Mouse (Mus musculus): ENCODE data around the gene Mgat3. TPM values are rescaled to one million over a fixed set of nuclear protein-coding genes. Genes with fewer than 3 reads are reported as not detected.

Gene Mgat3
- polyA plus RNA-seq, 1 experiment from 2014 or later = 9.9 TPM

DNA sequence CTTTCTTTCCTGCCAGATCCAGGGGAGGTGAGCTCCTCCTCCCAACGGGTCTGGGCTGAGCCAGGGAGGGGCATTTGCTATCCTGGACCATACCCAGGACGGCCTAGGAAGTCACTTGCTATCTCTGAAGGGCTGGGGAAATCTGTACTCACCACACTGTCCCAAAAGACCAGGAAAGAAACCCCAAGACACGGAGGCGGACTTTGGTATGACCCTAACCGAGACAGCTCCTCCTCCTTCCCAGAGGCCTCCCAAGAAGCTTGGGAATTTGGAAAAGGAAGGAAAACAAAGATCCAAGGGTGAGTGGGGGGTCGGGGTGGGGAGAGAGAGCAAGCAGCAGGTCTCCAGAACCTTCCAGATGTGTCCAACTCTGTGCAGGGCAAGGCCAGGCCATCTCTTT, 1.7 kb upstream of the Mgat3 start:
- Histone ChIP-seq H3K4me1 (ENCODE audit: control insufficient read depth, insufficient read depth, low read length) (peaks cover 8% of the 10 kb centered on the region), H3K9ac (replicated peaks; ENCODE audit: low read length) (no peak overlapping the region), H3K4me3 (ENCODE audit: low read depth, low read length) (no peak overlapping the region)

DNA sequence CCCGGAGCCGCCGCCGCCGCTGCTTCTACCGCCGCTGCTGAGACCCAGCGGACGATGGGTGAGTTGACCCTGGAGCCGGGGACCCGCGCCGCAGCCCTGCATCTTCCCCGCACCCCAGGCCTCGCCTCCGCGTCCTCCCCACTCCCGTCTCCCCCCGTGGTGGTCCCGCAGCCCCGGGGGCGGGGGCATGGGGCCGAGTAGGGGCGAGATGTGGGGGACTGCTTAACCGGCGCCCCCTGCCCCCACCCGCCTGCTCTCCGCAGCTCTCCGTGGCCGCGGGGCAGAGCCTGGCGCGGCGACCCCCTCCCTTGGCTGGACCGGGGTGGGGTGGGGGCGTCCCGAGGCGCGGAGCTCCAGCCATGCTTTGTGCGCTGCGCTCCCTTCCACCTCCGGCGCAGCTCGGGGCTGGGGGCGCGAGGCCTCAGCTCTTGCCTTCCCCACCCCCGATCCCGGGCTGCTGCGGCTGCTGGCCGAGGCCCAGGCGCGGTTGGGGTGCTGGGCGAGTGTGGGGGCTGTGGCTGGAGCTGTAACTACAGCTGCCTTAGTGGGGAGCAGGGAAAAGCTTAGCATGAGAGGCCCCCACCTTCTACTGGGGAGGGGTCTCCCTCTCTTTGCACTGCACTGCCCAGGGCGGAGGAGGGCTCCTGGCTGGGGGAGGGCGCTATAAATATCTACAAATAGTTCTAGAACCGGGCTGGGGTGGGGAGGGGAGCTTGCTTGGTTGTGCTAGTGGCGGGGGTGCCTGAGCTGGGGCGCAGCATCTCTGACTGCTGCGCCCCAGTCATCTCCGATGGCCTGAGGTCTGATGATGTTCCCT, 468 bp downstream of the Mgat3 start:
- ATAC-seq (replicated peaks; ENCODE audit: insufficient number of reproducible peaks, low FRiP score, low TSS enrichment, low read depth) = peak; percentile 41; the same call in 1 of the 2 replicates
- H3K4me2 ChIP-seq (ENCODE audit: low read depth, low read length) = peak overlapping the region; percentile 81
- peak; percentile 60 for DNase-seq (ENCODE audit: low spot score)
- H3K4me3 ChIP-seq (ENCODE audit: low read depth, low read length) = peak overlapping the region; percentile 97
- no peaks in the 10 kb centered on the region for H3K36me3 ChIP-seq (replicated peaks; ENCODE audit: control insufficient read depth, insufficient read depth, low read depth, low read length)
- H3K4me1 ChIP-seq (ENCODE audit: control insufficient read depth, insufficient read depth, low read length) = peaks cover 8% of the 10 kb centered on the region
- under 1% methylated on average over 43 of the region's 60 CpGs for WGBS
- H3K27me3 ChIP-seq (ENCODE audit: control insufficient read depth, insufficient read depth, low read length) = no peaks in the 10 kb centered on the region
- H3K9ac ChIP-seq (replicated peaks; ENCODE audit: low read length) = peak overlapping the region; percentile 97
- no peaks in the 10 kb centered on the region for H3K9me3 ChIP-seq (replicated peaks; ENCODE audit: control insufficient read depth, low read length)
- H3K27ac ChIP-seq (replicated peaks; ENCODE audit: low read depth, low read length) = peak overlapping the region; percentile 86

More for the DNA sequence above, 1.7 kb upstream of the Mgat3 start:
- DNase-seq (ENCODE audit: low spot score) (peak; percentile 20), ATAC-seq (replicated peaks; ENCODE audit: insufficient number of reproducible peaks, low FRiP score, low TSS enrichment, low read depth) (no peak)
- 19% methylated on average over 6 of the region's 6 CpGs for WGBS
- Histone ChIP-seq H3K36me3 (replicated peaks; ENCODE audit: control insufficient read depth, insufficient read depth, low read depth, low read length) (no peaks in the 10 kb centered on the region), H3K27me3 (ENCODE audit: control insufficient read depth, insufficient read depth, low read length) (no peaks in the 10 kb centered on the region), H3K27ac (replicated peaks; ENCODE audit: low read depth, low read length) (no peak overlapping the region), H3K9me3 (replicated peaks; ENCODE audit: control insufficient read depth, low read length) (no peaks in the 10 kb centered on the region), H3K4me2 (ENCODE audit: low read depth, low read length) (no peak overlapping the region)

DNA sequence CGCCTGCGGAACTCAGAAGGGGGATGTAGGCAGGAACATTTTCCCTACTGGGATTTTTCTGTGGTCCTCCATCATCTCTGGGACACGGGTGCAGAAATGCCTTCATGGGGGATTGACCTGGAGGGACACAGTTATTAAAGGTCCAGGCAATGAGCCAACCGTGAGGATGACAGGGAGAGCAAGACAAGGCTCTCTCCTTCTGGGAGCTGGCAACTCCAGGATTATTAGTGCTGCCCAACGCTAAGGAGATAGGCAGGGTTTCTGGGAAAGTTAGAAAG, 1.0 kb downstream of the Mgat3 start:
- WGBS = under 1% methylated on average over 5 of the region's 5 CpGs
- H3K27me3 ChIP-seq (ENCODE audit: control insufficient read depth, insufficient read depth, low read length) = no peaks in the 10 kb centered on the region
- H3K4me3 ChIP-seq (ENCODE audit: low read depth, low read length) = peak overlapping the region; percentile 97
- no peak for DNase-seq (ENCODE audit: low spot score)
- H3K27ac ChIP-seq (replicated peaks; ENCODE audit: low read depth, low read length) = no peak overlapping the region
- H3K9ac ChIP-seq (replicated peaks; ENCODE audit: low read length) = peak overlapping the region; percentile 97
- peaks cover 8% of the 10 kb centered on the region for H3K4me1 ChIP-seq (ENCODE audit: control insufficient read depth, insufficient read depth, low read length)
- no peak for ATAC-seq (replicated peaks; ENCODE audit: insufficient number of reproducible peaks, low FRiP score, low TSS enrichment, low read depth)
- no peaks in the 10 kb centered on the region for H3K9me3 ChIP-seq (replicated peaks; ENCODE audit: control insufficient read depth, low read length)
- no peaks in the 10 kb centered on the region for H3K36me3 ChIP-seq (replicated peaks; ENCODE audit: control insufficient read depth, insufficient read depth, low read depth, low read length)
- H3K4me2 ChIP-seq (ENCODE audit: low read depth, low read length) = peak overlapping the region; percentile 81

DNA sequence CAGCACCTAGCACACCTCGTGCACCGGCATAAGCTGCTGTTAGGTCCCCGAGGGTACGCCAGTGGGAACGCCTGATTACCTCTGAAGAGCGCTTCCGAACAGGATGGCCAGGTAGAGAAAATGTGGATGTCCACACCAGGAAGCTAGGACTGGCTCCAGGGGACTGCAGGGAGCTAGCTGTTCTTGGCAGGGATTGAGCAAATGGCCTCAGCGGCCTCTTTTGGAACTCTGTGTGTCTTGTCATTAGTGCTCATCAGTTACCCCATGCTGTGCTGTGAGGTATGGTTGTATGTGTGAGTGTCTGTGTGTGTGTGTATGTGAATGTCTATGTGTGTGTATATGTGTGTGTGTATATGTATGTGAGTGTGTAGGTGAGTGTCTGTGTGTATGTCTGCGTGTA, 1.8 kb downstream of the Mgat3 start:
- 80% methylated on average over 9 of the region's 9 CpGs for WGBS
- ATAC-seq (replicated peaks; ENCODE audit: insufficient number of reproducible peaks, low FRiP score, low TSS enrichment, low read depth) (no peak), DNase-seq (ENCODE audit: low spot score) (no peak)
- Histone ChIP-seq H3K9me3 (replicated peaks; ENCODE audit: control insufficient read depth, low read length) (no peaks in the 10 kb centered on the region), H3K27ac (replicated peaks; ENCODE audit: low read depth, low read length) (no peak overlapping the region), H3K36me3 (replicated peaks; ENCODE audit: control insufficient read depth, insufficient read depth, low read depth, low read length) (no peaks in the 10 kb centered on the region), H3K4me3 (ENCODE audit: low read depth, low read length) (peak overlapping the region; percentile 97; the same call in 1 of the 2 replicates), H3K9ac (replicated peaks; ENCODE audit: low read length) (0 out of 2 replicates have a peak overlapping the region, but pooled peaks have one; percentile 97), H3K27me3 (ENCODE audit: control insufficient read depth, insufficient read depth, low read length) (no peaks in the 10 kb centered on the region), H3K4me1 (ENCODE audit: control insufficient read depth, insufficient read depth, low read length) (peaks cover 8% of the 10 kb centered on the region), H3K4me2 (ENCODE audit: low read depth, low read length) (peak overlapping the region; percentile 7; the same call in 1 of the 2 replicates)

DNA sequence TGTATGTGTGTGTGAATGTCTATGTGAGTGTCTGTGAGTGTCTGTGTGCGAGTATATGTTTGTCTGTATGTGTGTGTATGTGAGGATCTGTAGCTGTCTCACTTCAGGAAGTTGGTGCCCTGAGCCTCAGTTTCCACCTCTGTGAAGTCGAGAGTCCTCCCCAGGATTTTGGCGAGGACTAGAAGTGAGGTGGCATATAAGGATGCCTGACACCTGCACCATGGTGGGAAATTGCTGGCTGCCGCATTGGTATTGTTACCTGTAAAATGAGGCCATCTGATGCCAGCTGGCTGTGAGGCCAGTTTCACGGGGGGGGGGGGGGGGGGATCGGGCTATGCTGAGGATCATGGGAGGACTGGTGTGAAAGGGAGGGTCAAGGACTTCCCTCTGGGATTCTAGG, 2.2 kb downstream of the Mgat3 start:
- Histone ChIP-seq H3K4me1 (ENCODE audit: control insufficient read depth, insufficient read depth, low read length) (peaks cover 8% of the 10 kb centered on the region), H3K27me3 (ENCODE audit: control insufficient read depth, insufficient read depth, low read length) (no peaks in the 10 kb centered on the region), H3K4me3 (ENCODE audit: low read depth, low read length) (no peak overlapping the region), H3K27ac (replicated peaks; ENCODE audit: low read depth, low read length) (no peak overlapping the region), H3K9me3 (replicated peaks; ENCODE audit: control insufficient read depth, low read length) (no peaks in the 10 kb centered on the region), H3K4me2 (ENCODE audit: low read depth, low read length) (no peak overlapping the region), H3K36me3 (replicated peaks; ENCODE audit: control insufficient read depth, insufficient read depth, low read depth, low read length) (no peaks in the 10 kb centered on the region), H3K9ac (replicated peaks; ENCODE audit: low read length) (0 out of 2 replicates have a peak overlapping the region, but pooled peaks have one; percentile 13)
- DNase-seq (ENCODE audit: low spot score) = no peak
- WGBS = 80% methylated on average over 5 of the region's 6 CpGs
- no peak for ATAC-seq (replicated peaks; ENCODE audit: insufficient number of reproducible peaks, low FRiP score, low TSS enrichment, low read depth)

DNA sequence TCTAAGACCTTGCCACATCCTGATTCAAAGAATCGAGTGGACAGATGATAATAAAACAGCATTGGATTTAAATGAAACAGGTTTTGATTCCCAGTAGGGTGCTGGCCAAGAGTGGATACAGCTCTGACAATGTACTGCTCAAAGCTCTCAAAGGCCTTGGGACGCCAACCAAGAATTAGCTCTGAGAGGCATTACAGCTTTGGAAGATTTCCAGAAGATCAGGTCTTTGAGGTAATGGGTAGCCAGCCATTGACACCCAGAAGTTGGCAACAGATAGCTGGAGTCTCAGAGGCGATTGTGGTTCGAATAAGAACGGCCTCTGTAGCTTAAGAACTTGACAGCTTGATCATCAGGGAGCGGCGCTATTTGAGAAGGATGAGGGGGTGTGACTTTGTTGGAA, 8.0 kb downstream of the Mgat3 start:
- ATAC-seq (replicated peaks; ENCODE audit: insufficient number of reproducible peaks, low FRiP score, low TSS enrichment, low read depth) (no peak), DNase-seq (ENCODE audit: low spot score) (no peak)
- 94% methylated on average over 7 of the region's 7 CpGs for WGBS
- Histone ChIP-seq H3K4me2 (ENCODE audit: low read depth, low read length) (no peak overlapping the region), H3K27ac (replicated peaks; ENCODE audit: low read depth, low read length) (no peak overlapping the region), H3K27me3 (ENCODE audit: control insufficient read depth, insufficient read depth, low read length) (no peaks in the 10 kb centered on the region), H3K4me1 (ENCODE audit: control insufficient read depth, insufficient read depth, low read length) (no peaks in the 10 kb centered on the region), H3K9me3 (replicated peaks; ENCODE audit: control insufficient read depth, low read length) (no peaks in the 10 kb centered on the region), H3K36me3 (replicated peaks; ENCODE audit: control insufficient read depth, insufficient read depth, low read depth, low read length) (no peaks in the 10 kb centered on the region), H3K4me3 (ENCODE audit: low read depth, low read length) (no peak overlapping the region), H3K9ac (replicated peaks; ENCODE audit: low read length) (no peak overlapping the region)

DNA sequence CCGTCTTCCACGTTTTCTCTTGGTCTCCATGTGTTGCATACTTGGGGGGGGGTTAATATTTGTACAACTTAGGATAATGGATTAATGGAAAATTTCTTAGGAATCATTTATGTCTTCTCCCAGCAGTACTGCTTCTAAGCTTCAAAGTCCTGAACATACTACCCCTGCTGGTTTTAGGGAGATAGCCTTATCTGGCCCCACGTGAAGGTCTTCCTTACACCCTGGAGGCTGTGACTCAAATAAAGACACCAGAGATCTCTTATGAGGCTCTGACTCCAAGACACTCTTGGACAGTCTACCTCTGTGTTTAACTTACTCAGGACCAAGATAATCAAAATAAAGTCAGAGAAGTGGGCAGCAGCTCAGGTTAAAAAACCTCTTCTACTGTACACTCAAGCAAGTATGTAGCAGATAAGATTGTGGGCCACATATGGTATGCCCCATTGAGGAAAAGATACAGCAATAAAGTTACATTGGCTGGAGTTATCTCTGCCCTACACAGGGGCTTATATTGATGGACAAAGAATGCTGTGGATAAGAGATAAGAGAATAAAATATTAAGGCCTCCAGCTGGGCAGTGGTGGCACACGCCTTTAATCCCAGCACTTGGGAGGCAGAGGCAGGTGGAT, 8.7 kb downstream of the Mgat3 start:
- ATAC-seq (replicated peaks; ENCODE audit: insufficient number of reproducible peaks, low FRiP score, low TSS enrichment, low read depth) (no peak), DNase-seq (ENCODE audit: low spot score) (no peak)
- no peaks in the 10 kb centered on the region for H3K4me1 ChIP-seq (ENCODE audit: control insufficient read depth, insufficient read depth, low read length)
- H3K36me3 ChIP-seq (replicated peaks; ENCODE audit: control insufficient read depth, insufficient read depth, low read depth, low read length) = no peaks in the 10 kb centered on the region
- no peak overlapping the region for H3K9ac ChIP-seq (replicated peaks; ENCODE audit: low read length)
- H3K9me3 ChIP-seq (replicated peaks; ENCODE audit: control insufficient read depth, low read length) = no peaks in the 10 kb centered on the region
- no peak overlapping the region for H3K27ac ChIP-seq (replicated peaks; ENCODE audit: low read depth, low read length)
- no peak overlapping the region for H3K4me2 ChIP-seq (ENCODE audit: low read depth, low read length)
- 90% methylated on average over 4 of the region's 4 CpGs for WGBS
- no peaks in the 10 kb centered on the region for H3K27me3 ChIP-seq (ENCODE audit: control insufficient read depth, insufficient read depth, low read length)
- H3K4me3 ChIP-seq (ENCODE audit: low read depth, low read length) = no peak overlapping the region

DNA sequence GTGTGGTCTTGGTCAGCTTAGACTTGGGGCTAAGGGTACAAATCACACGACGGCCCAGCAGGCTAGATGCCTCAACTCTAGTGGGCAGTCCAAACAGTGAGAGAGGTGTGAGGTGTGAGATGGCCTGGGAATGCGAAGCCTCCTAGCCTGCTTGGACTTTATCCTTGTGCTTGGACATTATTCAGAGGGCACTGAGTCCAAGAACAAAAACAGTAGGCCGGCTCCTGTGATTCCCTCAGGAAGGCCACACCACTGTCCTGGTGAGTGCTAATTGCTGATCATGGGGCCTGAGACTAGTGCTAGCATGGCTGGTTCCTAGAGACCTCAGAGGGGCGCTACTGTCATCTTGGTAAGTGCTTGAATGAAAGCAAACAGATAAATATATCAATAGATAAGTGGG, 15.4 kb downstream of the Mgat3 start:
- 82% methylated on average over 5 of the region's 5 CpGs for WGBS
- Histone ChIP-seq H3K36me3 (replicated peaks; ENCODE audit: control insufficient read depth, insufficient read depth, low read depth, low read length) (no peaks in the 10 kb centered on the region), H3K4me3 (ENCODE audit: low read depth, low read length) (no peak overlapping the region), H3K4me2 (ENCODE audit: low read depth, low read length) (no peak overlapping the region), H3K27ac (replicated peaks; ENCODE audit: low read depth, low read length) (no peak overlapping the region), H3K9ac (replicated peaks; ENCODE audit: low read length) (no peak overlapping the region), H3K27me3 (ENCODE audit: control insufficient read depth, insufficient read depth, low read length) (no peaks in the 10 kb centered on the region), H3K9me3 (replicated peaks; ENCODE audit: control insufficient read depth, low read length) (no peaks in the 10 kb centered on the region), H3K4me1 (ENCODE audit: control insufficient read depth, insufficient read depth, low read length) (no peaks in the 10 kb centered on the region; the same call in 1 of the 2 replicates)
- no peak for DNase-seq (ENCODE audit: low spot score)
- no peak for ATAC-seq (replicated peaks; ENCODE audit: insufficient number of reproducible peaks, low FRiP score, low TSS enrichment, low read depth)

Data from embryonic facial prominence, embryonic 11.5 days (tissue).